In genomic region chr5:119477926-119478325, GRCm38 (mm10) we compare ENCODE assay signal across 22 mouse cellular contexts.
A peak's percentile ranks its signal among the peaks of the same experiment; 100 is the strongest.
DNase-seq lines count a peak whose midpoint lies in the region; ATAC-seq and TF ChIP-seq lines count a peak whose summit lies in the region.
"Had no signal": no experiment of that assay in that cellular context is flagged by ENCODE, and none has a peak within 500 bp of the region (broad histone marks: within the 10 kb centered on the region; RNA-seq: fewer than 3 reads in every experiment).

No protein-coding gene starts in this region.

- H3K9me3 ChIP-seq in kidney, embryonic 16.5 days (ENCODE audit: low read length) = 0 out of 2 replicates have a peak, but pooled peaks cover 3% of the 10 kb centered on the region
- no peaks in the 10 kb centered on the region for H3K9me3 ChIP-seq in lung, postnatal 0 days (ENCODE audit: low read length)
- H3K9me3 ChIP-seq: embryonic facial prominence, embryonic 12.5 days; heart, embryonic 12.5 days; hindbrain, embryonic 13.5 days; liver, embryonic 13.5 days; midbrain, embryonic 13.5 days had no signal

- intact Hi-C loops in left cerebral cortex, postnatal 10 days (cut with DNase I) = no loop called here

- H3K36me3 ChIP-seq in kidney, embryonic 16.5 days (ENCODE audit: insufficient read depth, low read length) = no peaks in the 10 kb centered on the region
- no peaks in the 10 kb centered on the region for H3K36me3 ChIP-seq in lung, postnatal 0 days (ENCODE audit: insufficient read depth, low read length)
- H3K36me3 ChIP-seq: embryonic facial prominence, embryonic 12.5 days; heart, embryonic 12.5 days; hindbrain, embryonic 13.5 days; limb, embryonic 13.5 days; liver, embryonic 13.5 days; midbrain, embryonic 13.5 days had no signal

- no peak for TF ChIP-seq EP300 in lung, postnatal 0 days (IDR thresholded peaks at IDR 0.05)

- H3K4me3 ChIP-seq in kidney, embryonic 16.5 days (ENCODE audit: low read length) = no peak overlapping the region
- no peak overlapping the region for H3K4me3 ChIP-seq in lung, postnatal 0 days (ENCODE audit: low read depth, low read length)
- H3K4me3 ChIP-seq: embryonic facial prominence, embryonic 12.5 days; heart, embryonic 12.5 days; hindbrain, embryonic 13.5 days; limb, embryonic 13.5 days; liver, embryonic 13.5 days; midbrain, embryonic 13.5 days had no signal

- 78% methylated on average over 2 of the region's 2 CpGs for WGBS in kidney, embryonic 16.5 days
- 59% methylated on average over 2 of the region's 2 CpGs for WGBS in lung, postnatal 0 days

- H3K9ac ChIP-seq in kidney, embryonic 16.5 days (replicated peaks; ENCODE audit: low read length) = no peak overlapping the region
- no peak overlapping the region for H3K9ac ChIP-seq in lung, postnatal 0 days (replicated peaks; ENCODE audit: low read depth)
- H3K9ac ChIP-seq: embryonic facial prominence, embryonic 12.5 days; heart, embryonic 12.5 days; hindbrain, embryonic 13.5 days; limb, embryonic 13.5 days; liver, embryonic 13.5 days; midbrain, embryonic 13.5 days had no signal

- TF ChIP-seq CTCF in lung, postnatal 0 days (IDR thresholded peaks at IDR 0.05) = no peak

- H3K4me1 ChIP-seq in kidney, embryonic 16.5 days (ENCODE audit: insufficient read depth, low read length) = peaks cover 11% of the 10 kb centered on the region; the same call in 1 of the 2 replicates
- no peaks in the 10 kb centered on the region for H3K4me1 ChIP-seq in lung, postnatal 0 days (ENCODE audit: insufficient read depth, low read depth, low read length)
- H3K4me1 ChIP-seq: heart, embryonic 12.5 days; hindbrain, embryonic 13.5 days; midbrain, embryonic 13.5 days had no signal

- no peaks in the 10 kb centered on the region for H3K27me3 ChIP-seq in kidney, embryonic 16.5 days (ENCODE audit: insufficient read depth, low read length)
- H3K27me3 ChIP-seq in lung, postnatal 0 days (replicated peaks; ENCODE audit: insufficient read depth, low read length) = no peaks in the 10 kb centered on the region
- H3K27me3 ChIP-seq: embryonic facial prominence, embryonic 12.5 days; hindbrain, embryonic 13.5 days; liver, embryonic 13.5 days had no signal

- DNase-seq in heart, adult 18-20 months = peak; percentile 5 to 39
- no peak for DNase-seq in heart, postnatal 4 days
- peak; percentile 6 to 17 for DNase-seq in kidney, adult 8-10 months
- DNase-seq in lung, postnatal 0 days (ENCODE audit: low spot score) = peak; percentile 22
- no peak for DNase-seq in lung, postnatal 14 days
- peak; percentile 25 for DNase-seq in skeletal muscle tissue, adult 2 months (ENCODE audit: low read depth, low spot score)
- DNase-seq in left cerebral cortex, postnatal 10 days (ENCODE audit: extremely low spot score in 1 of 2, low spot score in 2 of 2) = no peak
- DNase-seq: adrenal gland, postnatal 14 days; cerebellum, adult 11 months; cerebellum, adult 9-11 months; embryo, embryonic 11 days; liver, embryonic 13.5 days; thymus, postnatal 4 days had no signal

- no peak overlapping the region for H3K27ac ChIP-seq in kidney, embryonic 16.5 days (ENCODE audit: low read length)
- no peak overlapping the region for H3K27ac ChIP-seq in lung, postnatal 0 days (ENCODE audit: low read length)
- H3K27ac ChIP-seq: embryonic facial prominence, embryonic 12.5 days; hindbrain, embryonic 13.5 days; limb, embryonic 13.5 days; liver, embryonic 13.5 days; macrophage; midbrain, embryonic 13.5 days had no signal

- H3K4me2 ChIP-seq in kidney, embryonic 16.5 days (replicated peaks; ENCODE audit: low read depth, low read length) = no peak overlapping the region
- no peak overlapping the region for H3K4me2 ChIP-seq in lung, postnatal 0 days (replicated peaks; ENCODE audit: low read depth, low read length)
- H3K4me2 ChIP-seq: embryonic facial prominence, embryonic 12.5 days; heart, embryonic 12.5 days; hindbrain, embryonic 13.5 days; limb, embryonic 13.5 days; liver, embryonic 13.5 days; midbrain, embryonic 13.5 days had no signal

- ATAC-seq in kidney, embryonic 16.5 days (ENCODE audit: low FRiP score, low TSS enrichment) = no peak
- ATAC-seq in lung, postnatal 0 days = no peak
- ATAC-seq: CD4-positive, CD25-positive, alpha-beta regulatory T cell, adult 4 months; forebrain, embryonic 14.5 days; midbrain, embryonic 13.5 days had no signal

Comparison
In these comparisons a context has a peak if more than half of its experiments do, and no peak if none do; other contexts are left out.
1. DNase-seq: peak in heart, adult 18-20 months (2 of 2), kidney, adult 8-10 months (2 of 2), lung, postnatal 0 days (single experiment) and skeletal muscle tissue, adult 2 months (single experiment); none in heart, postnatal 4 days (single experiment), lung, postnatal 14 days (single experiment) and left cerebral cortex, postnatal 10 days (0 of 2).